Mouse (Mus musculus) forelimb bud, embryonic 11.5 days (tissue): ENCODE measurements at regions not wholly inside any gene's neighbourhood (a gene's known extent, or its start where the extent isn't known, plus 50 kb on each side); places are given as distances from the start of the nearest gene placed in this dataset.

Experiments
- DNase-seq: peaks from one replicate; pipeline ENCODE4 v3.0.0-alpha.2; 2012; ENCODE audit warnings: low read depth, low spot score

GRCm38 (mm10) chr5:125843259-125843658, 311.7 kb downstream of the Tmem132b start:
- DNase-seq, result no peak

- no peak for DNase-seq
These were observed 318.1 kb downstream of the Tmem132b start for GRCm38 (mm10) chr5:125849722-125850121.

GRCm38 (mm10) chr5:125876296-125876695, 344.7 kb downstream of the Tmem132b start:
- DNase-seq, result no peak

GRCm38 (mm10) chr5:125888840-125889239, 357.3 kb downstream of the Tmem132b start:
- DNase-seq, result no peak

- no peak for DNase-seq
These were observed 362.3 kb downstream of the Tmem132b start for GRCm38 (mm10) chr5:125893864-125894263.

GRCm38 (mm10) chr5:125902038-125902437, 370.5 kb downstream of the Tmem132b start:
- DNase-seq, result no peak

GRCm38 (mm10) chr5:125904426-125904825, 372.9 kb downstream of the Tmem132b start:
- no peak for DNase-seq

GRCm38 (mm10) chr5:125907332-125907731, 375.8 kb downstream of the Tmem132b start:
- DNase-seq, result no peak

GRCm38 (mm10) chr5:125907909-125908308, 376.3 kb downstream of the Tmem132b start:
- DNase-seq, result no peak

- no peak for DNase-seq
These were observed 384.3 kb downstream of the Tmem132b start for GRCm38 (mm10) chr5:125915857-125916256.

- no peak for DNase-seq
These were observed 389.4 kb downstream of the Tmem132b start for GRCm38 (mm10) chr5:125920965-125921364.

- DNase-seq, result no peak
These were observed 394.4 kb downstream of the Tmem132b start for GRCm38 (mm10) chr5:125925856-125926497.

GRCm38 (mm10) chr5:125931502-125931901, 399.9 kb downstream of the Tmem132b start:
- DNase-seq, result no peak

GRCm38 (mm10) chr5:125939416-125939815, 407.8 kb downstream of the Tmem132b start:
- no peak for DNase-seq

GRCm38 (mm10) chr5:125946729-125947128, 415.2 kb downstream of the Tmem132b start:
- no peak for DNase-seq

GRCm38 (mm10) chr5:125951641-125952040, 420.1 kb downstream of the Tmem132b start:
- DNase-seq, result no peak

GRCm38 (mm10) chr5:125964039-125964438, 432.5 kb downstream of the Tmem132b start:
- peak; percentile 20 for DNase-seq

- no peak for DNase-seq
These were observed 436.6 kb downstream of the Tmem132b start for GRCm38 (mm10) chr5:125968151-125968550.

- no peak for DNase-seq
These were observed 442.5 kb downstream of the Tmem132b start for GRCm38 (mm10) chr5:125974035-125974434.

GRCm38 (mm10) chr5:125979801-125980200, 448.2 kb downstream of the Tmem132b start:
- no peak for DNase-seq

- no peak for DNase-seq
These were observed 453.8 kb downstream of the Tmem132b start for GRCm38 (mm10) chr5:125985356-125985755.

- DNase-seq, result no peak
These were observed 465.6 kb downstream of the Tmem132b start for GRCm38 (mm10) chr5:125997173-125997572.

- no peak for DNase-seq
These were observed 476.3 kb downstream of the Tmem132b start for GRCm38 (mm10) chr5:126007871-126008270.

- DNase-seq, result no peak
These were observed 476.7 kb downstream of the Tmem132b start for GRCm38 (mm10) chr5:126008321-126008720.
